8 mouse cellular contexts compared by ENCODE assay signal in genomic region chr2:30132801-30133612, GRCm38 (mm10). TPM values are rescaled to one million over a fixed set of nuclear protein-coding genes. Genes with fewer than 3 reads are reported as not detected.
DNase-seq lines count a peak whose midpoint lies in the region; ATAC-seq lines count a peak whose summit lies in the region.

No protein-coding gene starts in this region.

- peaks cover 4% of the 10 kb centered on the region; the same call in 1 of the 2 replicates for H3K36me3 ChIP-seq in neural tube, embryonic 11.5 days (ENCODE audit: control insufficient read depth, insufficient read depth, low read length)
- peaks cover 26% of the 10 kb centered on the region for H3K36me3 ChIP-seq in embryonic facial prominence, embryonic 15.5 days
- peaks cover 33% of the 10 kb centered on the region for H3K36me3 ChIP-seq in limb, embryonic 13.5 days
- no peaks in the 10 kb centered on the region for H3K36me3 ChIP-seq in midbrain, embryonic 15.5 days (replicated peaks)

- H3K27ac ChIP-seq in neural tube, embryonic 11.5 days (ENCODE audit: low read depth, low read length) = no peak overlapping the region
- peak overlapping the region; percentile 88 for H3K27ac ChIP-seq in embryonic facial prominence, embryonic 15.5 days (replicated peaks)
- peak overlapping the region; percentile 74 for H3K27ac ChIP-seq in limb, embryonic 13.5 days
- peak overlapping the region; percentile 83 for H3K27ac ChIP-seq in midbrain, embryonic 15.5 days

- 0 out of 2 replicates have a peak, but pooled peaks have one; percentile 13 for ATAC-seq in neural tube, embryonic 11.5 days (ENCODE audit: insufficient read depth, low FRiP score, low TSS enrichment)
- ATAC-seq in embryonic facial prominence, embryonic 15.5 days (ENCODE audit: insufficient number of reproducible peaks, low FRiP score, low TSS enrichment, low read depth) = no peak
- ATAC-seq in limb, embryonic 13.5 days (ENCODE audit: low FRiP score, low read depth) = no peak
- ATAC-seq in midbrain, embryonic 15.5 days (replicated peaks) = no peak; the same call in 1 of the 2 replicates
- no peak for ATAC-seq in megakaryocyte-erythroid progenitor cell, adult 5-6 weeks (replicated peaks; ENCODE audit: low FRiP score, low TSS enrichment, poor library complexity, severe bottlenecking)

- H3K9ac ChIP-seq in neural tube, embryonic 11.5 days (ENCODE audit: low read length) = peak overlapping the region; percentile 87; the same call in 1 of the 2 replicates
- H3K9ac ChIP-seq in embryonic facial prominence, embryonic 15.5 days = peak overlapping the region; percentile 35
- peak overlapping the region; percentile 83 for H3K9ac ChIP-seq in limb, embryonic 13.5 days
- H3K9ac ChIP-seq in midbrain, embryonic 15.5 days = peak overlapping the region; percentile 78

- peak overlapping the region; percentile 92 for H3K4me2 ChIP-seq in neural tube, embryonic 11.5 days (ENCODE audit: low read depth)
- H3K4me2 ChIP-seq in embryonic facial prominence, embryonic 15.5 days (replicated peaks) = peak overlapping the region; percentile 85
- H3K4me2 ChIP-seq in limb, embryonic 13.5 days (replicated peaks) = peak overlapping the region; percentile 86
- peak overlapping the region; percentile 91 for H3K4me2 ChIP-seq in midbrain, embryonic 15.5 days

- H3K27me3 ChIP-seq in neural tube, embryonic 11.5 days (ENCODE audit: control insufficient read depth, insufficient read depth, low read length) = no peaks in the 10 kb centered on the region
- H3K27me3 ChIP-seq in embryonic facial prominence, embryonic 15.5 days = no peaks in the 10 kb centered on the region
- H3K27me3 ChIP-seq in limb, embryonic 13.5 days = no peaks in the 10 kb centered on the region
- no peaks in the 10 kb centered on the region for H3K27me3 ChIP-seq in midbrain, embryonic 15.5 days (replicated peaks)

- H3K9me3 ChIP-seq in neural tube, embryonic 11.5 days (ENCODE audit: control insufficient read depth, low read length) = no peaks in the 10 kb centered on the region
- no peaks in the 10 kb centered on the region for H3K9me3 ChIP-seq in embryonic facial prominence, embryonic 15.5 days (replicated peaks)
- H3K9me3 ChIP-seq in limb, embryonic 13.5 days = no peaks in the 10 kb centered on the region
- no peaks in the 10 kb centered on the region for H3K9me3 ChIP-seq in midbrain, embryonic 15.5 days

- no peak for DNase-seq in neural tube, embryonic 11.5 days (ENCODE audit: low spot score)
- no peak for DNase-seq in neural tube, embryonic 10.5 days (ENCODE audit: extremely low spot score, low spot score)
- peak; percentile 44 for DNase-seq in heart, postnatal 4 days
- no peak for DNase-seq in layer of hippocampus, postnatal 36 days

- 29% methylated on average over 16 of the region's 16 CpGs for WGBS in neural tube, embryonic 11.5 days
- WGBS in embryonic facial prominence, embryonic 15.5 days = 8% methylated on average over 16 of the region's 16 CpGs
- WGBS in limb, embryonic 13.5 days = 22% methylated on average over 16 of the region's 16 CpGs
- 23% methylated on average over 16 of the region's 16 CpGs for WGBS in midbrain, embryonic 15.5 days

- H3K4me3 ChIP-seq in neural tube, embryonic 11.5 days (ENCODE audit: low read depth, low read length) = peak overlapping the region; percentile 85
- H3K4me3 ChIP-seq in embryonic facial prominence, embryonic 15.5 days (replicated peaks) = peak overlapping the region; percentile 97
- H3K4me3 ChIP-seq in limb, embryonic 13.5 days = peak overlapping the region; percentile 91
- peak overlapping the region; percentile 79 for H3K4me3 ChIP-seq in midbrain, embryonic 15.5 days

- peaks cover 12% of the 10 kb centered on the region for H3K4me1 ChIP-seq in neural tube, embryonic 11.5 days (ENCODE audit: control insufficient read depth, insufficient read depth, low read length)
- H3K4me1 ChIP-seq in embryonic facial prominence, embryonic 15.5 days = peaks cover 29% of the 10 kb centered on the region
- peaks cover 25% of the 10 kb centered on the region for H3K4me1 ChIP-seq in limb, embryonic 13.5 days
- peaks cover 32% of the 10 kb centered on the region for H3K4me1 ChIP-seq in midbrain, embryonic 15.5 days

RNA-seq across cellular contexts. Expression of gene Tbc1d13, which starts 0.5 kb away (rescaled TPM):
- polyA plus RNA-seq in neural tube, embryonic 11.5 days (2014; fragmentation: Nextera tagmentation; extraction: Ambion mirVana) = 12.4 and 15.3 TPM in 2 replicates
- polyA plus RNA-seq in embryonic facial prominence, embryonic 15.5 days (2015; fragmentation: Nextera tagmentation; extraction: Ambion mirVana) = 6.9 and 9.3 TPM in 2 replicates
- 10 to 100 TPM; 23.9 to 27.4 TPM for total RNA-seq in heart, postnatal 4 days (2021)
- 10.1 and 10.7 TPM in 2 replicates for polyA plus RNA-seq in limb, embryonic 13.5 days (2015; fragmentation: Nextera tagmentation; extraction: Ambion mirVana)
- polyA plus RNA-seq in midbrain, embryonic 15.5 days (2015; fragmentation: Nextera tagmentation; extraction: Ambion mirVana) = 12.3 and 13.7 TPM in 2 replicates
- total RNA-seq in layer of hippocampus, postnatal 36 days (2021) = 10 to 100 TPM; 58.5 to 61.7 TPM
- total RNA-seq in megakaryocyte-erythroid progenitor cell, adult 5-6 weeks (2014; fragmentation: Nextera tagmentation) = 39.9 and 48.0 TPM in 2 replicates
- total RNA-seq in megakaryocyte-erythroid progenitor cell, adult 5-6 weeks (2017) = 22.5 and 36.4 TPM in 2 replicates

RNA-seq across cellular contexts. Expression of gene Zer1, which starts 8.6 kb away (rescaled TPM):
- polyA plus RNA-seq in neural tube, embryonic 11.5 days (2014; fragmentation: Nextera tagmentation; extraction: Ambion mirVana) = 5.4 and 5.9 TPM in 2 replicates
- 9.3 and 10.1 TPM in 2 replicates for polyA plus RNA-seq in embryonic facial prominence, embryonic 15.5 days (2015; fragmentation: Nextera tagmentation; extraction: Ambion mirVana)
- total RNA-seq in heart, postnatal 4 days (2021) = 10 to 100 TPM; 24.3 to 24.9 TPM
- 11.2 and 12.5 TPM in 2 replicates for polyA plus RNA-seq in limb, embryonic 13.5 days (2015; fragmentation: Nextera tagmentation; extraction: Ambion mirVana)
- 16.5 and 17.7 TPM in 2 replicates for polyA plus RNA-seq in midbrain, embryonic 15.5 days (2015; fragmentation: Nextera tagmentation; extraction: Ambion mirVana)
- total RNA-seq in layer of hippocampus, postnatal 36 days (2021) = 100 to 1,000 TPM; 189 to 198 TPM
- 33.7 and 37.8 TPM in 2 replicates for total RNA-seq in megakaryocyte-erythroid progenitor cell, adult 5-6 weeks (2014; fragmentation: Nextera tagmentation)
- 7.5 and 8.3 TPM in 2 replicates for total RNA-seq in megakaryocyte-erythroid progenitor cell, adult 5-6 weeks (2017)

RNA-seq across cellular contexts. Expression of gene Endog, which starts 38.3 kb away (rescaled TPM):
- polyA plus RNA-seq in neural tube, embryonic 11.5 days (2014; fragmentation: Nextera tagmentation; extraction: Ambion mirVana) = 14.6 and 15.2 TPM in 2 replicates
- polyA plus RNA-seq in embryonic facial prominence, embryonic 15.5 days (2015; fragmentation: Nextera tagmentation; extraction: Ambion mirVana) = 17.7 and 18.9 TPM in 2 replicates
- 10 to 100 TPM; 44.4 to 48.9 TPM for total RNA-seq in heart, postnatal 4 days (2021)
- polyA plus RNA-seq in limb, embryonic 13.5 days (2015; fragmentation: Nextera tagmentation; extraction: Ambion mirVana) = 17.2 and 19.2 TPM in 2 replicates
- polyA plus RNA-seq in midbrain, embryonic 15.5 days (2015; fragmentation: Nextera tagmentation; extraction: Ambion mirVana) = 19.5 and 20.4 TPM in 2 replicates
- total RNA-seq in layer of hippocampus, postnatal 36 days (2021) = 10 to 100 TPM; 21.3 to 21.9 TPM
- 20.8 and 22.3 TPM in 2 replicates for total RNA-seq in megakaryocyte-erythroid progenitor cell, adult 5-6 weeks (2014; fragmentation: Nextera tagmentation)
- total RNA-seq in megakaryocyte-erythroid progenitor cell, adult 5-6 weeks (2017) = 1.3 and 6.3 TPM in 2 replicates

RNA-seq across cellular contexts. Expression of gene Zdhhc12, which starts 39.6 kb away (rescaled TPM):
- polyA plus RNA-seq in neural tube, embryonic 11.5 days (2014; fragmentation: Nextera tagmentation; extraction: Ambion mirVana) = 28.3 and 31.1 TPM in 2 replicates
- polyA plus RNA-seq in embryonic facial prominence, embryonic 15.5 days (2015; fragmentation: Nextera tagmentation; extraction: Ambion mirVana) = 25.2 and 30.0 TPM in 2 replicates
- 10 to 100 TPM in 1 of 2 experiments, 1 to 10 TPM in 1; 7.8 to 10.6 TPM for total RNA-seq in heart, postnatal 4 days (2021)
- polyA plus RNA-seq in limb, embryonic 13.5 days (2015; fragmentation: Nextera tagmentation; extraction: Ambion mirVana) = 25.3 and 27.9 TPM in 2 replicates
- 20.5 and 21.0 TPM in 2 replicates for polyA plus RNA-seq in midbrain, embryonic 15.5 days (2015; fragmentation: Nextera tagmentation; extraction: Ambion mirVana)
- 1 to 10 TPM; 9.4 to 9.5 TPM for total RNA-seq in layer of hippocampus, postnatal 36 days (2021)
- 9.6 and 25.4 TPM in 2 replicates for total RNA-seq in megakaryocyte-erythroid progenitor cell, adult 5-6 weeks (2014; fragmentation: Nextera tagmentation)
- total RNA-seq in megakaryocyte-erythroid progenitor cell, adult 5-6 weeks (2017) = 2.9 and 6.5 TPM in 2 replicates

RNA-seq across cellular contexts. Expression of gene Spout1, which starts 45.3 kb away (rescaled TPM):
- polyA plus RNA-seq in neural tube, embryonic 11.5 days (2014; fragmentation: Nextera tagmentation; extraction: Ambion mirVana) = 70.8 and 75.2 TPM in 2 replicates
- polyA plus RNA-seq in embryonic facial prominence, embryonic 15.5 days (2015; fragmentation: Nextera tagmentation; extraction: Ambion mirVana) = 75.8 and 77.2 TPM in 2 replicates
- total RNA-seq in heart, postnatal 4 days (2021) = 10 to 100 TPM in 1 of 2 experiments, 1 to 10 TPM in 1; 8.4 to 10.7 TPM
- 87.8 and 96.7 TPM in 2 replicates for polyA plus RNA-seq in limb, embryonic 13.5 days (2015; fragmentation: Nextera tagmentation; extraction: Ambion mirVana)
- polyA plus RNA-seq in midbrain, embryonic 15.5 days (2015; fragmentation: Nextera tagmentation; extraction: Ambion mirVana) = 65.3 and 69.9 TPM in 2 replicates
- 10 to 100 TPM; 34.5 to 37.2 TPM for total RNA-seq in layer of hippocampus, postnatal 36 days (2021)
- 43.4 and 53.4 TPM in 2 replicates for total RNA-seq in megakaryocyte-erythroid progenitor cell, adult 5-6 weeks (2014; fragmentation: Nextera tagmentation)
- total RNA-seq in megakaryocyte-erythroid progenitor cell, adult 5-6 weeks (2017) = 34.2 and 39.7 TPM in 2 replicates

Comparison
In these comparisons a context has a peak if more than half of its experiments do, and no peak if none do; other contexts are left out.
1. H3K9ac ChIP-seq: peak in every context shown above with its lines; median percentile 87 in neural tube, embryonic 11.5 days; 83 in limb, embryonic 13.5 days; 78 in midbrain, embryonic 15.5 days; 35 in embryonic facial prominence, embryonic 15.5 days.